In the genomic region with DNA sequence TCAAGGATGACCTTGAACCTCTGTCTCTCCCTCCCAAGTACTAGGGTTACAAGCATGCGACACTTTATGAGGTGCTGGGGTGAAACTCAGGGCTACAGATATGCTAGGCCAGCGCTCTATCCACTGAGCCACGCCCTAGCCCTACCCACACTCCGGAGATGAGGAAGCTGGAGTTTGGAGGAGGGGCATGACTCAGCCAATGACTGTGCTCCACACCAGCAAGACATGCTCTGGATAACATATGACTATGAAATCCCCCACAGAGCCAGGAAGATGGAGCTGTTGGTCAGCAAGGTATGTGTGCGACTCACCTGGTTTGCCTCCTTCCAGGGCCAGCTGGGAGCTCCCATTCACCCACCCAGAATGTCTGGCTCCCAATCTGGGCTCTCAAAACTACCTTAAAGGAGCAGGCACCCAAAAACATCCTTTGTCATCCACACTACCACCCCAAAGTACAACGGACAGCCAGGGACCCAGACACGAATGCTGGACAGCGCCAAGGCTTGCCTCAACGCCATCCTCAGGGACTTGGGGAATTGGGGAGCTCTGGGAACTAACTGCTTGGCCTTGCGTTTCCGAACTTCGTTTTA, we compare ENCODE assay signal across 8 mouse cellular contexts. TPM values are rescaled to one million over a fixed set of nuclear protein-coding genes. Genes with fewer than 3 reads are reported as not detected.
DNase-seq lines count a peak whose midpoint lies in the region; ATAC-seq and TF ChIP-seq lines count a peak whose summit lies in the region.

No protein-coding gene starts in this region.

- DNase-seq in kidney, adult 2 months = no peak
- DNase-seq in kidney, adult 18-20 months = no peak
- peak; percentile 74 for DNase-seq in adrenal gland, adult 8-10 months
- DNase-seq in forebrain, postnatal 0 days = no peak
- no peak for DNase-seq in thymus, postnatal 25 days
- DNase-seq in retina, embryonic 14.5 days (ENCODE audit: low spot score) = no peak

- peak overlapping the region; percentile 5; the same call in 1 of the 2 replicates for H3K4me3 ChIP-seq in kidney, adult 2 months (ENCODE audit: insufficient read depth, low read depth, low read length)
- H3K4me3 ChIP-seq in forebrain, postnatal 0 days (ENCODE audit: low read depth, low read length) = peak overlapping the region; percentile 32
- H3K4me3 ChIP-seq in intestine, embryonic 15.5 days (replicated peaks) = peak overlapping the region; percentile 32

- WGBS in kidney, adult 2 months = 23% methylated on average over 12 of the region's 12 CpGs
- WGBS in forebrain, postnatal 0 days = 32% methylated on average over 12 of the region's 12 CpGs
- 28% methylated on average over 12 of the region's 12 CpGs for WGBS in intestine, embryonic 15.5 days

- peak overlapping the region; percentile 58; the same call in 1 of the 2 replicates for H3K9ac ChIP-seq in forebrain, postnatal 0 days
- H3K9ac ChIP-seq in intestine, embryonic 15.5 days = no peak overlapping the region

- peak; percentile 32; the same call in 1 of the 2 replicates for ATAC-seq in forebrain, postnatal 0 days
- peak; percentile 71 for ATAC-seq in intestine, embryonic 15.5 days
- peak; percentile 90 for ATAC-seq in megakaryocyte, adult 5-6 weeks (ENCODE audit: poor library complexity, severe bottlenecking)

- no peak for TF ChIP-seq POLR2A in kidney, adult 2 months (IDR thresholded peaks at IDR 0.05; ENCODE audit: low read depth, low read length)

- no peaks in the 10 kb centered on the region for H3K36me3 ChIP-seq in kidney, adult 2 months (ENCODE audit: control insufficient read depth, insufficient read depth, low read length)
- no peaks in the 10 kb centered on the region for H3K36me3 ChIP-seq in forebrain, postnatal 0 days (ENCODE audit: insufficient read depth)
- no peaks in the 10 kb centered on the region for H3K36me3 ChIP-seq in intestine, embryonic 15.5 days

- no peaks in the 10 kb centered on the region for H3K9me3 ChIP-seq in forebrain, postnatal 0 days (ENCODE audit: low read length)
- H3K9me3 ChIP-seq in intestine, embryonic 15.5 days = no peaks in the 10 kb centered on the region

- peaks cover 8% of the 10 kb centered on the region; the same call in 1 of the 2 replicates for H3K4me1 ChIP-seq in kidney, adult 2 months (ENCODE audit: control insufficient read depth, insufficient read depth, low read length)
- peaks cover 4% of the 10 kb centered on the region for H3K4me1 ChIP-seq in forebrain, postnatal 0 days (ENCODE audit: insufficient read depth)
- H3K4me1 ChIP-seq in intestine, embryonic 15.5 days (replicated peaks) = peaks cover 17% of the 10 kb centered on the region

- no peak for TF ChIP-seq CTCF in kidney, adult 2 months (conservative IDR thresholded peaks at IDR 0.05; ENCODE audit: insufficient read depth, insufficient read length, low read depth, low read length)
- no peak for TF ChIP-seq CTCF in forebrain, postnatal 0 days (IDR thresholded peaks at IDR 0.05; ENCODE audit: low read depth)

- H3K27ac ChIP-seq in kidney, adult 2 months (ENCODE audit: insufficient read depth, low read depth, low read length) = no peak overlapping the region
- H3K27ac ChIP-seq in forebrain, postnatal 0 days (ENCODE audit: low read depth, low read length) = 0 out of 2 replicates have a peak overlapping the region, but pooled peaks have one; percentile 9
- H3K27ac ChIP-seq in intestine, embryonic 15.5 days = peak overlapping the region; percentile 39; the same call in 1 of the 2 replicates

- H3K4me2 ChIP-seq in forebrain, postnatal 0 days (ENCODE audit: low read depth) = peak overlapping the region; percentile 66
- H3K4me2 ChIP-seq in intestine, embryonic 15.5 days (replicated peaks) = peak overlapping the region; percentile 73

- H3K27me3 ChIP-seq in kidney, adult 2 months (replicated peaks; ENCODE audit: control insufficient read depth, insufficient read depth, low read length) = no peaks in the 10 kb centered on the region
- no peaks in the 10 kb centered on the region for H3K27me3 ChIP-seq in forebrain, postnatal 0 days (ENCODE audit: insufficient read depth, low read length)
- H3K27me3 ChIP-seq in intestine, embryonic 15.5 days (replicated peaks) = no peaks in the 10 kb centered on the region

RNA-seq across cellular contexts. Expression of a gene that starts 0.7 kb away (rescaled TPM):
- 36.3 and 45.2 TPM in 2 replicates for polyA plus RNA-seq in kidney, adult 2 months (2012; rRNA removed)
- 10 to 100 TPM; 18.6 to 50.4 (median 35.4) TPM for total RNA-seq in adrenal gland, adult 8-10 months (2022)
- total RNA-seq in forebrain, postnatal 0 days (2014; rRNA removed) = 4.2 and 6.3 TPM in 2 replicates
- polyA plus RNA-seq in forebrain, postnatal 0 days (2015; fragmentation: Nextera tagmentation; extraction: Ambion mirVana) = 4.8 TPM in 2 replicates
- polyA plus RNA-seq in intestine, embryonic 15.5 days (2015; fragmentation: Nextera tagmentation; extraction: Ambion mirVana) = 2.8 and 4.3 TPM in 2 replicates
- total RNA-seq in megakaryocyte, adult 5-6 weeks (2015) = 0.67 and 2.6 TPM in 2 replicates
- total RNA-seq in megakaryocyte, adult 5-6 weeks (2017) = 0.77 and 3.9 TPM in 2 replicates

RNA-seq across cellular contexts. Expression of a gene that starts 23.8 kb away (rescaled TPM):
- polyA plus RNA-seq in kidney, adult 2 months (2012; rRNA removed) = 22.4 and 22.7 TPM in 2 replicates
- total RNA-seq in adrenal gland, adult 8-10 months (2022) = 10 to 100 TPM; 60.4 to 66.7 (median 65.7) TPM
- total RNA-seq in forebrain, postnatal 0 days (2014; rRNA removed) = 30.4 and 40.0 TPM in 2 replicates
- 14.5 and 16.9 TPM in 2 replicates for polyA plus RNA-seq in forebrain, postnatal 0 days (2015; fragmentation: Nextera tagmentation; extraction: Ambion mirVana)
- polyA plus RNA-seq in intestine, embryonic 15.5 days (2015; fragmentation: Nextera tagmentation; extraction: Ambion mirVana) = 22.4 and 25.4 TPM in 2 replicates
- total RNA-seq in megakaryocyte, adult 5-6 weeks (2015) = 28.1 and 32.7 TPM in 2 replicates
- 40.3 and 42.6 TPM in 2 replicates for total RNA-seq in megakaryocyte, adult 5-6 weeks (2017)

RNA-seq across cellular contexts. Expression of a gene that starts 38.7 kb away (rescaled TPM):
- 40.8 and 45.0 TPM in 2 replicates for polyA plus RNA-seq in kidney, adult 2 months (2012; rRNA removed)
- total RNA-seq in adrenal gland, adult 8-10 months (2022) = 10 to 100 TPM; 32.6 to 42.3 (median 37.4) TPM
- 53.6 and 71.6 TPM in 2 replicates for total RNA-seq in forebrain, postnatal 0 days (2014; rRNA removed)
- polyA plus RNA-seq in forebrain, postnatal 0 days (2015; fragmentation: Nextera tagmentation; extraction: Ambion mirVana) = 97.3 and 105 TPM in 2 replicates
- 78.8 and 90.9 TPM in 2 replicates for polyA plus RNA-seq in intestine, embryonic 15.5 days (2015; fragmentation: Nextera tagmentation; extraction: Ambion mirVana)
- total RNA-seq in megakaryocyte, adult 5-6 weeks (2015) = 88.1 and 97.1 TPM in 2 replicates
- total RNA-seq in megakaryocyte, adult 5-6 weeks (2017) = 132 and 135 TPM in 2 replicates

RNA-seq across cellular contexts. Expression of a gene that starts 53.0 kb away (rescaled TPM):
- 21.6 and 27.3 TPM in 2 replicates for polyA plus RNA-seq in kidney, adult 2 months (2012; rRNA removed)
- total RNA-seq in adrenal gland, adult 8-10 months (2022) = 10 to 100 TPM; 47.0 to 55.8 (median 53.3) TPM
- 43.3 and 47.1 TPM in 2 replicates for total RNA-seq in forebrain, postnatal 0 days (2014; rRNA removed)
- 76.1 and 84.6 TPM in 2 replicates for polyA plus RNA-seq in forebrain, postnatal 0 days (2015; fragmentation: Nextera tagmentation; extraction: Ambion mirVana)
- 48.3 and 49.6 TPM in 2 replicates for polyA plus RNA-seq in intestine, embryonic 15.5 days (2015; fragmentation: Nextera tagmentation; extraction: Ambion mirVana)
- 30.7 and 36.0 TPM in 2 replicates for total RNA-seq in megakaryocyte, adult 5-6 weeks (2015)
- 56.0 and 66.1 TPM in 2 replicates for total RNA-seq in megakaryocyte, adult 5-6 weeks (2017)

RNA-seq across cellular contexts. Expression of a gene that starts 53.1 kb away (rescaled TPM):
- 40.0 and 43.9 TPM in 2 replicates for polyA plus RNA-seq in kidney, adult 2 months (2012; rRNA removed)
- total RNA-seq in adrenal gland, adult 8-10 months (2022) = 10 to 100 TPM; 32.6 to 45.6 (median 42.3) TPM
- 37.9 and 38.1 TPM in 2 replicates for total RNA-seq in forebrain, postnatal 0 days (2014; rRNA removed)
- polyA plus RNA-seq in forebrain, postnatal 0 days (2015; fragmentation: Nextera tagmentation; extraction: Ambion mirVana) = 23.7 and 31.9 TPM in 2 replicates
- polyA plus RNA-seq in intestine, embryonic 15.5 days (2015; fragmentation: Nextera tagmentation; extraction: Ambion mirVana) = 11.9 and 15.2 TPM in 2 replicates
- total RNA-seq in megakaryocyte, adult 5-6 weeks (2015) = 1.9 and 2.5 TPM in 2 replicates
- total RNA-seq in megakaryocyte, adult 5-6 weeks (2017) = 2.9 and 3.1 TPM in 2 replicates

Comparison
In these comparisons a context has a peak if more than half of its experiments do, and no peak if none do; other contexts are left out.
1. ATAC-seq: peak in every context shown above with its lines; median percentile 90 in megakaryocyte, adult 5-6 weeks; 71 in intestine, embryonic 15.5 days; 32 in forebrain, postnatal 0 days.